Mouse (Mus musculus): ENCODE data around the gene Skap1. TPM values are rescaled to one million over a fixed set of nuclear protein-coding genes. Genes with fewer than 3 reads are reported as not detected.

Skap1 gene
- polyA plus RNA-seq, 1 experiment from 2014 or later: 0.46 TPM

DNA sequence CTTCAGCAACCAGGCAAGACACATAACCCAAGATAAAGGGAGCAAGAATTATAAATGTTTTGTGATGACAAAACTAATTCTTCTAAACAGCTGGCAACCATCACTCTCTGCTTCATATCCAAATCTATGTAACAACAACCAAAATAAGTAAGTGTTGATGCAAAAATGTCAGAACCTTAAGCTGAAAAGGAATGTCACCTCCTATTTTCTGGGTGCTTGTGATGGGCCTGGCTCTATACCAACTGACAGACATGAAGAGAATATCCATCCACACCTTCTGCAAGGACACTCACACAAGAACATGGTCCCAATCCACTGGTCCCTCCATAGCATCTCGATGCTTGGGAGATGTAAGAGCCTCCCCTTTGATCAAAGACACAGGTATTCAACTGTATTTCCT, 194.0 kb downstream of the Skap1 start:
- Histone ChIP-seq H3K36me3 (replicated peaks) (no peaks in the 10 kb centered on the region), H3K27me3 (replicated peaks; ENCODE audit: low read depth, poor library complexity, severe bottlenecking) (0 out of 2 replicates have a peak, but pooled peaks cover 4% of the 10 kb centered on the region), H3K4me1 (no peaks in the 10 kb centered on the region), H3K4me3 (no peak overlapping the region), H3K27ac (replicated peaks) (no peak overlapping the region), H3K9me3 (no peaks in the 10 kb centered on the region)
- WGBS: 97% methylated on average over 1 of the region's 1 CpGs
- DNase-seq (ENCODE audit: low spot score): no peak

DNA sequence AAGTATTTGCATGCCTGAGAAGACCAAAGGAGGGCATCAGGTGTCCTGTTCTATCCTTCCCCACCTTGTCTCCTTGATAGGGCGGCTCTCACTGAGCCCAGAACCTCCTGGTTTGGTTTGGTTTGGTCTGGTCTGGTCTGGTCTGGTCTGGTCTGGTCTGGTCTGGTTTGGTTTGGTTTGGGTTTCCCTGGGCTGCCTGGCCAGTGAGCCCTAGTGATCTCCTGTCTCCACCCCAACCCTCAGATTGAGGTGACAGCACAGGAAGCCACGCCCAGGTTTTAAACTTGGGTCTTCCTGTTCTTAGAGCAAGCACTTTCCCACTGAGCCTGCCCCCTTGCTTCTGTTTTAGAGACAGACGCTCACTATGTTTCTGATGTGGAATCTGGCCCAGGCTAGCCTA, 202.5 kb downstream of the Skap1 start:
- 68% methylated on average over 3 of the region's 3 CpGs for WGBS
- Histone ChIP-seq H3K9me3 (no peaks in the 10 kb centered on the region), H3K36me3 (replicated peaks) (no peaks in the 10 kb centered on the region), H3K27ac (replicated peaks) (no peak overlapping the region), H3K4me3 (no peak overlapping the region), H3K27me3 (replicated peaks; ENCODE audit: low read depth, poor library complexity, severe bottlenecking) (no peaks in the 10 kb centered on the region; the same call in 1 of the 2 replicates), H3K4me1 (no peaks in the 10 kb centered on the region)
- DNase-seq (ENCODE audit: low spot score): no peak

DNA sequence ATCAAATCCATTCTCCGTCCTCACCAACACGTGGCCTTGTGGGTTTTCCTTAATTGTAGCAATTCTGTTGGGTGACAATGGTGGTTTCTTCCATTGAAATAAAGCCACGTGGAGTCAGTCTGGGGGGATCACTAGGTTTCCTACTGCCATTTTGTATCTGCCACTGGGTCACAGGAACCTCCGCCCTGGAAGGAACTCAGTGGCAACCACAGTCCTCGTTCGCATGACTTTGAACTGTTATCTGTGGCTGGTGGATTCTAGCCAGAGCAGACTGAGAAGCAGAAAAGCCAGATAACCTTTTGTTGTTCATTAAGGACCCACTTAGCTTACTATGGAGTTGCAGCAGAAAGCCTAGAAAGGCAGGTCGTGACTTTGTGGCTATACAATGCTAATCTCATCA, 204.0 kb downstream of the Skap1 start:
- H3K27me3 ChIP-seq (replicated peaks; ENCODE audit: low read depth, poor library complexity, severe bottlenecking): no peaks in the 10 kb centered on the region; the same call in 1 of the 2 replicates
- no peaks in the 10 kb centered on the region for H3K36me3 ChIP-seq (replicated peaks)
- WGBS: 84% methylated on average over 7 of the region's 7 CpGs
- 0 out of 2 replicates have a peak, but pooled peaks cover under 1% of the 10 kb centered on the region for H3K4me1 ChIP-seq
- no peak for DNase-seq (ENCODE audit: low spot score)
- H3K27ac ChIP-seq (replicated peaks): no peak overlapping the region
- H3K9me3 ChIP-seq: no peaks in the 10 kb centered on the region
- no peak overlapping the region for H3K4me3 ChIP-seq

- peaks cover 18% of the 10 kb centered on the region; the same call in 1 of the 2 replicates for H3K27me3 ChIP-seq (replicated peaks; ENCODE audit: low read depth, poor library complexity, severe bottlenecking)
Observed at GRCm38 (mm10) chr11:96673792-96674191, 209.4 kb downstream of the Skap1 start.

GRCm38 (mm10) chr11:96674786-96675365, 210.5 kb downstream of the Skap1 start:
- WGBS: 63% methylated on average over 8 of the region's 8 CpGs
- Histone ChIP-seq H3K4me3 (no peak overlapping the region), H3K27ac (replicated peaks) (no peak overlapping the region), H3K9me3 (no peaks in the 10 kb centered on the region), H3K36me3 (replicated peaks) (no peaks in the 10 kb centered on the region), H3K27me3 (replicated peaks; ENCODE audit: low read depth, poor library complexity, severe bottlenecking) (peaks cover 18% of the 10 kb centered on the region; the same call in 1 of the 2 replicates), H3K4me1 (peaks cover 19% of the 10 kb centered on the region)
- DNase-seq (ENCODE audit: low spot score): no peak

More at GRCm38 (mm10) chr11:96673792-96674191, 209.4 kb downstream of the Skap1 start:
- H3K36me3 ChIP-seq (replicated peaks): no peaks in the 10 kb centered on the region
- no peak overlapping the region for H3K27ac ChIP-seq (replicated peaks)
- no peaks in the 10 kb centered on the region for H3K9me3 ChIP-seq
- peak; percentile 72 for DNase-seq (ENCODE audit: low spot score)
- WGBS: 5% methylated on average over 6 of the region's 6 CpGs
- H3K4me1 ChIP-seq: peaks cover 19% of the 10 kb centered on the region
- H3K4me3 ChIP-seq: peak overlapping the region; percentile 38; the same call in 1 of the 2 replicates

GRCm38 (mm10) chr11:96678026-96678425, 213.6 kb downstream of the Skap1 start:
- Histone ChIP-seq H3K27ac (replicated peaks) (no peak overlapping the region), H3K4me3 (no peak overlapping the region), H3K27me3 (replicated peaks; ENCODE audit: low read depth, poor library complexity, severe bottlenecking) (peaks cover 18% of the 10 kb centered on the region; the same call in 1 of the 2 replicates), H3K9me3 (no peaks in the 10 kb centered on the region), H3K36me3 (replicated peaks) (no peaks in the 10 kb centered on the region), H3K4me1 (peaks cover 19% of the 10 kb centered on the region)
- WGBS: 84% methylated on average over 13 of the region's 13 CpGs
- no peak for DNase-seq (ENCODE audit: low spot score)

GRCm38 (mm10) chr11:96679026-96679425, 214.6 kb downstream of the Skap1 start:
- Histone ChIP-seq H3K36me3 (replicated peaks) (no peaks in the 10 kb centered on the region), H3K27me3 (replicated peaks; ENCODE audit: low read depth, poor library complexity, severe bottlenecking) (0 out of 2 replicates have a peak, but pooled peaks cover 18% of the 10 kb centered on the region), H3K4me1 (peaks cover 14% of the 10 kb centered on the region), H3K27ac (replicated peaks) (no peak overlapping the region), H3K4me3 (no peak overlapping the region), H3K9me3 (no peaks in the 10 kb centered on the region)
- no peak for DNase-seq (ENCODE audit: low spot score)
- 91% methylated on average over 4 of the region's 4 CpGs for WGBS

GRCm38 (mm10) chr11:96685381-96685780, 221.0 kb downstream of the Skap1 start:
- 80% methylated on average over 2 of the region's 2 CpGs for WGBS
- no peaks in the 10 kb centered on the region for H3K27me3 ChIP-seq (replicated peaks; ENCODE audit: low read depth, poor library complexity, severe bottlenecking)
- no peaks in the 10 kb centered on the region for H3K4me1 ChIP-seq
- H3K4me3 ChIP-seq: no peak overlapping the region
- H3K27ac ChIP-seq (replicated peaks): no peak overlapping the region
- H3K36me3 ChIP-seq (replicated peaks): no peaks in the 10 kb centered on the region
- H3K9me3 ChIP-seq: no peaks in the 10 kb centered on the region
- no peak for DNase-seq (ENCODE audit: low spot score)

DNA sequence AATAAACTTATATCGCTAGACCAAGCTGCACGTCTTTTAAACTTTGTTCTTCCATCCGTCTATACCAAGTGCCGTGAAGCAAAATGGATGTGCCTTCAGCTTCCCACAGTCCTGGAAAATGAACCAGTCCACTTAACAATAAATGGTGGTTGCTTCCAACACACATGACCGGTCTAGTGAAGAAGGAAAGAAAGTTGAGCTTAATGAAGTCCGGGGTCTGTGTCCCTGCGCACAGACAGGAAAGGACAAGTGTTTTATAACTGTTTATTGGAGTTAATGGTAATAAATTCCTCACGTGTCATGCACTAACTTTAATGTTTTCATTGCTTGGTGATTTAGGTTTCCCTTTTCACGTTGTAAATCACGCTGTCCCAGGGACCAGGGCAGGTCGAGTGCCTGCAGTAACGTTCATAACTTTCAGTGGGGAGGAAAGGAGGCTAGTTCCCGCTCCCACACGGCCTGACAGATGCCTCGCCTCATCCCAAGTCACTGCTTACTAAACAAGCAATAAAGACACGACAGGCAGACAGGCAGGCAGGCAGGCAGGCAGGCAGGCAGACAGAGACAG, 222.4 kb downstream of the Skap1 start:
- no peak overlapping the region for H3K27ac ChIP-seq (replicated peaks)
- H3K9me3 ChIP-seq: no peaks in the 10 kb centered on the region
- no peaks in the 10 kb centered on the region for H3K36me3 ChIP-seq (replicated peaks)
- H3K4me1 ChIP-seq: no peaks in the 10 kb centered on the region
- H3K27me3 ChIP-seq (replicated peaks; ENCODE audit: low read depth, poor library complexity, severe bottlenecking): no peaks in the 10 kb centered on the region
- DNase-seq (ENCODE audit: low spot score): no peak
- WGBS: 83% methylated on average over 16 of the region's 16 CpGs
- no peak overlapping the region for H3K4me3 ChIP-seq

DNA sequence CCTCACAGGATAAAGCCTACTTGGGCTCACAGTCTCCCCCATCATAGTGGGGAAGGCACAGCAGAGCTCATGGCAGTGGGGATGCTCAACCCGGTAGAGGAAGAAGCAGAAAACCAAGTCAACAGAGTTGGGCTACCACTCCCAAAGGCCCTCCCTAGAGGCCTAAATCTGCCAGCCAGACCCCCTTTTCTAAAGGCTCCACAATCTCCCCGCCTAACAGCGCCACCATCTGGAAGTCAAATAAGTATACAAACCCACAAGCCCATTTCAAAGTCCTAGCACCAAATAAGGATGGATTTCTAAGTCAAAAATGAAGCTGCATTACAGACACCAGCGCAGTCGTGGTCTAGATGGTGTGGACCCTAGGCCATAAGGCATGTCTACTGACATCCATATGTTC, 227.9 kb downstream of the Skap1 start:
- H3K9me3 ChIP-seq: no peaks in the 10 kb centered on the region
- no peaks in the 10 kb centered on the region for H3K36me3 ChIP-seq (replicated peaks)
- DNase-seq (ENCODE audit: low spot score): no peak
- no peak overlapping the region for H3K4me3 ChIP-seq
- H3K27me3 ChIP-seq (replicated peaks; ENCODE audit: low read depth, poor library complexity, severe bottlenecking): no peaks in the 10 kb centered on the region
- H3K4me1 ChIP-seq: peaks cover 9% of the 10 kb centered on the region
- no peak overlapping the region for H3K27ac ChIP-seq (replicated peaks)
- WGBS: 79% methylated on average over 5 of the region's 5 CpGs

DNA sequence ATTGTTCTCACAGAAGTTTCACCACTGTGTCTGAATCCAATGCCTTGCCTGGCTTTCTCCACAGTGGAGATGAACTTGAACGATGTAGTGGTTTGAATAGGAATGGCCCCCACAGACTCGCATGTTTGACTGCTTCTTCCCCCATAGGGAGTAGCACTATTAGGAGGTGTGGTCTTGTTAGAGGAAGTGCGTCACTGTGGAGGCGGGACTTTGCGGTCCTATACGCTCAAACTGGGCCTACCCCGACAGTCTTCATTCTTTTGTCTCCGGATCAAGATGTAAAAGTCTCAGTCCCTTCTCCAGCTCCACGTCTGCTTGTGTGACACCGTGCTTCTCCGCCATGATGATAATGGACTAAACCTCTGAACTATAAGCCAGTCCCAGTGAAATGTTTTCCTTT, 229.0 kb downstream of the Skap1 start:
- Histone ChIP-seq H3K36me3 (replicated peaks) (no peaks in the 10 kb centered on the region), H3K9me3 (no peaks in the 10 kb centered on the region), H3K4me1 (peaks cover 12% of the 10 kb centered on the region), H3K27ac (replicated peaks) (no peak overlapping the region), H3K4me3 (no peak overlapping the region), H3K27me3 (replicated peaks; ENCODE audit: low read depth, poor library complexity, severe bottlenecking) (no peaks in the 10 kb centered on the region)
- 94% methylated on average over 11 of the region's 11 CpGs for WGBS
- DNase-seq (ENCODE audit: low spot score): no peak

DNA sequence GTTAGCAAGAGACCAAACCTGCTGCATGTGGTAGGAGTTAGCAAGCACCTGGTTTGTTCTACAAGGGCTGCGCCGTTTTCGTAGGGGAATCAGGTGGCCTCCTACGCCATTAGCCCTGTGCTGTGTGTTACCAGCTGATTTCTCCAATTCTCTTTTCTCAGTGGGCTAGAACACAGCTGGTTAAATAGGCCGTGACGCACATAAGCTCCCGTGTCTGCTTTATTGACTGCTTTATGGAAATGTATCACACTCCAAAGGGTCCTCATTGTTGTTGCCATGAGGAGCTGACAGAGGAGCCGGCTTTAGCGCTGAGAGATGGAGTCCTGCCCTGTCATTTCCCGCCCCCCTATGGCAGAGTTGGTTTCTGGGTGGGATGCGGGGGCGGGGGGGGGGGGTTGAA, 230.4 kb downstream of the Skap1 start:
- no peak overlapping the region for H3K4me3 ChIP-seq
- WGBS: 79% methylated on average over 12 of the region's 12 CpGs
- H3K9me3 ChIP-seq: no peaks in the 10 kb centered on the region
- peaks cover 12% of the 10 kb centered on the region for H3K4me1 ChIP-seq
- DNase-seq (ENCODE audit: low spot score): no peak
- H3K27me3 ChIP-seq (replicated peaks; ENCODE audit: low read depth, poor library complexity, severe bottlenecking): no peaks in the 10 kb centered on the region
- H3K27ac ChIP-seq (replicated peaks): no peak overlapping the region
- no peaks in the 10 kb centered on the region for H3K36me3 ChIP-seq (replicated peaks)

- H3K27ac ChIP-seq (replicated peaks): no peak overlapping the region
- no peak for DNase-seq (ENCODE audit: low spot score)
- WGBS: 60% methylated on average over 15 of the region's 15 CpGs
Observed at GRCm38 (mm10) chr11:96696168-96696727, 231.9 kb downstream of the Skap1 start.

More at GRCm38 (mm10) chr11:96696168-96696727, 231.9 kb downstream of the Skap1 start:
- peaks cover 12% of the 10 kb centered on the region for H3K4me1 ChIP-seq
- no peak overlapping the region for H3K4me3 ChIP-seq
- H3K27me3 ChIP-seq (replicated peaks; ENCODE audit: low read depth, poor library complexity, severe bottlenecking): no peaks in the 10 kb centered on the region
- no peaks in the 10 kb centered on the region for H3K36me3 ChIP-seq (replicated peaks)
- H3K9me3 ChIP-seq: no peaks in the 10 kb centered on the region
